Mouse (Mus musculus): ENCODE results near the gene Cfap97d2. TPM values are rescaled to one million over a fixed set of nuclear protein-coding genes. Genes with fewer than 3 reads are reported as not detected.

The Cfap97d2 gene
- total and polyA plus RNA-seq, 3 experiments = not detected

GRCm38 (mm10) chr8:13785764-13786299 lies 80.1 kb downstream of the Cfap97d2 start (continued):
- TF ChIP-seq ZC3H11A (IDR thresholded peaks at IDR 0.05; ENCODE audit: low read depth, low read length) = peak; percentile 28; the same call in 1 of the 2 replicates

DNA sequence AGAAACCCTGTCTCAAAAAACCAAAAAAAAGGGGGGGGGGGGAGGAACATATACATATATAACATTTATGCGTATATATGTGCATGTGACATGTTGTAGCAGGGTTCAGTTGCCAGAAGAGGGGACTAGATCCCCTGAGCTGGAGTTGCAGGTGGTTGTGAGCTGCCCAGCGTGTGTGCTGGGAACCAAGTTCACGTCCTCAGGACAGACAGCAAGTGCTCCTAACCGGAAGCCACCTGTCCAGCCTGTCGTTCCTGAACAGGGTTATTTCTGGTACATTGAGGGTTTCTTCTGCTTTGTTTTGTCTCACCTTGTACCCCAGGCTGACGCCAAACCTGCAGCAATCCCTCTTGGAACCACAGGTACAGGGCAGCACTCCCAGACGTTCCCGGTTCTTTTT lies 83.9 kb downstream of the Cfap97d2 start:
- no peak overlapping the region for H3K27ac ChIP-seq (ENCODE audit: control insufficient read depth, low read depth, low read length)
- H3K4me3 ChIP-seq (ENCODE audit: control insufficient read depth in 1 of 2, insufficient read depth in 1 of 2, low read depth in 2 of 2, low read length in 2 of 2) = no peak overlapping the region
- H3K9me3 ChIP-seq (replicated peaks; ENCODE audit: insufficient read depth, low read length) = no peaks in the 10 kb centered on the region
- peaks cover 0 to 5% of the 10 kb centered on the region in 2 experiments; a peak in 2 of 4 replicates for H3K4me1 ChIP-seq (ENCODE audit: control insufficient read depth in 1 of 2, insufficient read depth in 2 of 2, low read length in 2 of 2)
- H3K36me3 ChIP-seq (ENCODE audit: control insufficient read depth in 1 of 2, insufficient read depth in 2 of 2, low read length in 2 of 2) = peaks cover 0 to 3% of the 10 kb centered on the region in 2 experiments; a peak in 2 of 4 replicates
- DNase-seq (ENCODE audit: low read depth, low spot score) = no peak
- TF ChIP-seq NRF1 (IDR thresholded peaks at IDR 0.05; ENCODE audit: insufficient read depth, low read depth, low read length, poor library complexity, severe bottlenecking) = no peak
- H3K79me2 ChIP-seq (ENCODE audit: control insufficient read depth, insufficient read depth, low read length, poor library complexity) = peaks cover 11% of the 10 kb centered on the region
- no peaks in the 10 kb centered on the region for H3K27me3 ChIP-seq (ENCODE audit: control insufficient read depth in 1 of 2, insufficient read depth in 2 of 2, low read length in 2 of 2)
- H3K9ac ChIP-seq (ENCODE audit: control insufficient read depth, low read depth, low read length, poor library complexity, severe bottlenecking) = no peak overlapping the region

Other genes starting within 250 kb of the Cfap97d2 start
- not detected in 2 replicates for gene Gas6, start 211.4 kb upstream of the Cfap97d2 start, total RNA-seq (2012; rRNA removed)
- gene Gas6, start 211.4 kb upstream of the Cfap97d2 start, polyA plus RNA-seq (2012; ENCODE audit: insufficient read depth in 1 of 2, insufficient read length in 2 of 2, low read depth in 1 of 2, low replicate concordance in 2 of 2, missing spikeins in 1 of 2) = not detected
- gene 1700029H14Rik, start 143.4 kb upstream of the Cfap97d2 start, total RNA-seq (2012; rRNA removed) = not detected in 2 replicates
- under 1 TPM in 1 of 2 experiments, not detected in 1; 0.06 TPM for gene 1700029H14Rik, start 143.4 kb upstream of the Cfap97d2 start, polyA plus RNA-seq (2012; ENCODE audit: insufficient read depth in 1 of 2, insufficient read length in 2 of 2, low read depth in 1 of 2, low replicate concordance in 2 of 2, missing spikeins in 1 of 2)
- gene Rasa3, start 28.3 kb upstream of the Cfap97d2 start, total RNA-seq (2012; rRNA removed) = 18.3 and 22.4 TPM in 2 replicates
- 10 to 100 TPM in 1 of 2 experiments, not detected in 1; 28.0 TPM for gene Rasa3, start 28.3 kb upstream of the Cfap97d2 start, polyA plus RNA-seq (2012; ENCODE audit: insufficient read depth in 1 of 2, insufficient read length in 2 of 2, low read depth in 1 of 2, low replicate concordance in 2 of 2, missing spikeins in 1 of 2)
- 57.2 and 59.6 TPM in 2 replicates for gene Cdc16, start 51.8 kb downstream of the Cfap97d2 start, total RNA-seq (2012; rRNA removed)
- gene Cdc16, start 51.8 kb downstream of the Cfap97d2 start, polyA plus RNA-seq (2012; ENCODE audit: insufficient read depth in 1 of 2, insufficient read length in 2 of 2, low read depth in 1 of 2, low replicate concordance in 2 of 2, missing spikeins in 1 of 2) = 10 to 100 TPM in 1 of 2 experiments, not detected in 1; 53.6 TPM
- gene Upf3a, start 79.7 kb downstream of the Cfap97d2 start, total RNA-seq (2012; rRNA removed) = 26.1 and 29.3 TPM in 2 replicates
- 10 to 100 TPM in 1 of 2 experiments, not detected in 1; 39.8 TPM for gene Upf3a, start 79.7 kb downstream of the Cfap97d2 start, polyA plus RNA-seq (2012; ENCODE audit: insufficient read depth in 1 of 2, insufficient read length in 2 of 2, low read depth in 1 of 2, low replicate concordance in 2 of 2, missing spikeins in 1 of 2)
- not detected in 2 replicates for gene AF366264, start 132.5 kb downstream of the Cfap97d2 start, total RNA-seq (2012; rRNA removed)
- not detected for gene AF366264, start 132.5 kb downstream of the Cfap97d2 start, polyA plus RNA-seq (2012; ENCODE audit: insufficient read depth in 1 of 2, insufficient read length in 2 of 2, low read depth in 1 of 2, low replicate concordance in 2 of 2, missing spikeins in 1 of 2)
- gene Champ1, start 163.8 kb downstream of the Cfap97d2 start, total RNA-seq (2012; rRNA removed) = 27.3 and 31.8 TPM in 2 replicates
- gene Champ1, start 163.8 kb downstream of the Cfap97d2 start, polyA plus RNA-seq (2012; ENCODE audit: insufficient read depth in 1 of 2, insufficient read length in 2 of 2, low read depth in 1 of 2, low replicate concordance in 2 of 2, missing spikeins in 1 of 2) = 10 to 100 TPM in 1 of 2 experiments, not detected in 1; 69.6 TPM
- 30.2 and 32.4 TPM in 2 replicates for gene Coprs, start 184.4 kb downstream of the Cfap97d2 start, total RNA-seq (2012; rRNA removed)
- gene Coprs, start 184.4 kb downstream of the Cfap97d2 start, polyA plus RNA-seq (2012; ENCODE audit: insufficient read depth in 1 of 2, insufficient read length in 2 of 2, low read depth in 1 of 2, low replicate concordance in 2 of 2, missing spikeins in 1 of 2) = 10 to 100 TPM in 1 of 2 experiments, not detected in 1; 35.2 TPM

Data from MEL (cell line).